Mouse (Mus musculus): Measurements from ENCODE around the gene Lcmt1.

Lcmt1 gene

GRCm38 (mm10) chr7:123397931-123398330, 28.3 kb downstream of the Lcmt1 start:
- Histone ChIP-seq H3K4me1 (replicated peaks; ENCODE audit: low read depth, low read length) (peaks cover 26% of the 10 kb centered on the region), H3K36me3 (ENCODE audit: insufficient read depth, low read length) (peaks cover 45% of the 10 kb centered on the region), H3K27me3 (ENCODE audit: insufficient read depth, low read length) (no peaks in the 10 kb centered on the region), H3K4me3 (replicated peaks; ENCODE audit: low read length) (no peak overlapping the region), H3K9me3 (ENCODE audit: low read length) (no peaks in the 10 kb centered on the region)
- TF ChIP-seq NANOG (IDR thresholded peaks at IDR 0.05; ENCODE audit: borderline replicate concordance, low read length) (no peak), POU5F1 (IDR thresholded peaks at IDR 0.05; ENCODE audit: borderline replicate concordance, low read length) (no peak), CTCF (conservative IDR thresholded peaks at IDR 0.05; ENCODE audit: low read length) (no peak)

- H3K4me3 ChIP-seq (replicated peaks; ENCODE audit: low read length) = no peak overlapping the region
- no peaks in the 10 kb centered on the region for H3K27me3 ChIP-seq (ENCODE audit: insufficient read depth, low read length)
- TF ChIP-seq CTCF (conservative IDR thresholded peaks at IDR 0.05; ENCODE audit: low read length) (peak; percentile 64), POU5F1 (IDR thresholded peaks at IDR 0.05; ENCODE audit: borderline replicate concordance, low read length) (no peak), NANOG (IDR thresholded peaks at IDR 0.05; ENCODE audit: borderline replicate concordance, low read length) (no peak)
- peaks cover 44% of the 10 kb centered on the region for H3K36me3 ChIP-seq (ENCODE audit: insufficient read depth, low read length)
- H3K9me3 ChIP-seq (ENCODE audit: low read length) = no peaks in the 10 kb centered on the region
- peaks cover 26% of the 10 kb centered on the region for H3K4me1 ChIP-seq (replicated peaks; ENCODE audit: low read depth, low read length)
These were observed 29.2 kb downstream of the Lcmt1 start for GRCm38 (mm10) chr7:123398828-123399227.

- H3K4me1 ChIP-seq (replicated peaks; ENCODE audit: low read depth, low read length) = peaks cover 26% of the 10 kb centered on the region
- no peaks in the 10 kb centered on the region for H3K9me3 ChIP-seq (ENCODE audit: low read length)
- peaks cover 45% of the 10 kb centered on the region for H3K36me3 ChIP-seq (ENCODE audit: insufficient read depth, low read length)
- no peaks in the 10 kb centered on the region for H3K27me3 ChIP-seq (ENCODE audit: insufficient read depth, low read length)
- no peak overlapping the region for H3K4me3 ChIP-seq (replicated peaks; ENCODE audit: low read length)
- TF ChIP-seq CTCF (conservative IDR thresholded peaks at IDR 0.05; ENCODE audit: low read length) (no peak), POU5F1 (IDR thresholded peaks at IDR 0.05; ENCODE audit: borderline replicate concordance, low read length) (no peak), NANOG (IDR thresholded peaks at IDR 0.05; ENCODE audit: borderline replicate concordance, low read length) (no peak)
These were observed 29.7 kb downstream of the Lcmt1 start for GRCm38 (mm10) chr7:123399286-123399685.

GRCm38 (mm10) chr7:123401121-123401520, 31.5 kb downstream of the Lcmt1 start:
- Histone ChIP-seq H3K4me1 (replicated peaks; ENCODE audit: low read depth, low read length) (peaks cover 18% of the 10 kb centered on the region), H3K4me3 (replicated peaks; ENCODE audit: low read length) (no peak overlapping the region), H3K36me3 (ENCODE audit: insufficient read depth, low read length) (peaks cover 62% of the 10 kb centered on the region), H3K9me3 (ENCODE audit: low read length) (no peaks in the 10 kb centered on the region), H3K27me3 (ENCODE audit: insufficient read depth, low read length) (no peaks in the 10 kb centered on the region)
- TF ChIP-seq NANOG (IDR thresholded peaks at IDR 0.05; ENCODE audit: borderline replicate concordance, low read length) = no peak
- TF ChIP-seq CTCF (conservative IDR thresholded peaks at IDR 0.05; ENCODE audit: low read length) = no peak
- no peak for TF ChIP-seq POU5F1 (IDR thresholded peaks at IDR 0.05; ENCODE audit: borderline replicate concordance, low read length)

GRCm38 (mm10) chr7:123404198-123404597, 34.6 kb downstream of the Lcmt1 start:
- no peaks in the 10 kb centered on the region for H3K4me1 ChIP-seq (replicated peaks; ENCODE audit: low read depth, low read length)
- no peak for TF ChIP-seq POU5F1 (IDR thresholded peaks at IDR 0.05; ENCODE audit: borderline replicate concordance, low read length)
- TF ChIP-seq NANOG (IDR thresholded peaks at IDR 0.05; ENCODE audit: borderline replicate concordance, low read length) = no peak
- no peak for TF ChIP-seq CTCF (conservative IDR thresholded peaks at IDR 0.05; ENCODE audit: low read length)
- H3K4me3 ChIP-seq (replicated peaks; ENCODE audit: low read length) = no peak overlapping the region
- no peaks in the 10 kb centered on the region for H3K27me3 ChIP-seq (ENCODE audit: insufficient read depth, low read length)
- H3K9me3 ChIP-seq (ENCODE audit: low read length) = no peaks in the 10 kb centered on the region
- H3K36me3 ChIP-seq (ENCODE audit: insufficient read depth, low read length) = peaks cover 89% of the 10 kb centered on the region

GRCm38 (mm10) chr7:123405619-123406018, 36.0 kb downstream of the Lcmt1 start:
- no peak overlapping the region for H3K4me3 ChIP-seq (replicated peaks; ENCODE audit: low read length)
- no peaks in the 10 kb centered on the region for H3K4me1 ChIP-seq (replicated peaks; ENCODE audit: low read depth, low read length)
- H3K36me3 ChIP-seq (ENCODE audit: insufficient read depth, low read length) = peaks cover 80% of the 10 kb centered on the region
- no peaks in the 10 kb centered on the region for H3K27me3 ChIP-seq (ENCODE audit: insufficient read depth, low read length)
- no peaks in the 10 kb centered on the region for H3K9me3 ChIP-seq (ENCODE audit: low read length)
- TF ChIP-seq CTCF (conservative IDR thresholded peaks at IDR 0.05; ENCODE audit: low read length) = no peak
- no peak for TF ChIP-seq POU5F1 (IDR thresholded peaks at IDR 0.05; ENCODE audit: borderline replicate concordance, low read length)
- TF ChIP-seq NANOG (IDR thresholded peaks at IDR 0.05; ENCODE audit: borderline replicate concordance, low read length) = no peak

- H3K4me1 ChIP-seq (replicated peaks; ENCODE audit: low read depth, low read length) = no peaks in the 10 kb centered on the region
- H3K27me3 ChIP-seq (ENCODE audit: insufficient read depth, low read length) = no peaks in the 10 kb centered on the region
- TF ChIP-seq POU5F1 (IDR thresholded peaks at IDR 0.05; ENCODE audit: borderline replicate concordance, low read length) (no peak), CTCF (conservative IDR thresholded peaks at IDR 0.05; ENCODE audit: low read length) (no peak)
- H3K9me3 ChIP-seq (ENCODE audit: low read length) = no peaks in the 10 kb centered on the region
- H3K4me3 ChIP-seq (replicated peaks; ENCODE audit: low read length) = no peak overlapping the region
- peaks cover 79% of the 10 kb centered on the region for H3K36me3 ChIP-seq (ENCODE audit: insufficient read depth, low read length)
These were observed 37.4 kb downstream of the Lcmt1 start for GRCm38 (mm10) chr7:123406988-123407387.

- TF ChIP-seq NANOG (IDR thresholded peaks at IDR 0.05; ENCODE audit: borderline replicate concordance, low read length) (no peak), POU5F1 (IDR thresholded peaks at IDR 0.05; ENCODE audit: borderline replicate concordance, low read length) (no peak), CTCF (conservative IDR thresholded peaks at IDR 0.05; ENCODE audit: low read length) (no peak)
- H3K4me1 ChIP-seq (replicated peaks; ENCODE audit: low read depth, low read length) = no peaks in the 10 kb centered on the region
- H3K36me3 ChIP-seq (ENCODE audit: insufficient read depth, low read length) = peaks cover 69% of the 10 kb centered on the region
- H3K9me3 ChIP-seq (ENCODE audit: low read length) = no peaks in the 10 kb centered on the region
- H3K4me3 ChIP-seq (replicated peaks; ENCODE audit: low read length) = no peak overlapping the region
- H3K27me3 ChIP-seq (ENCODE audit: insufficient read depth, low read length) = no peaks in the 10 kb centered on the region
These were observed 40.9 kb downstream of the Lcmt1 start for GRCm38 (mm10) chr7:123410502-123410901.

GRCm38 (mm10) chr7:123411109-123411508, 41.5 kb downstream of the Lcmt1 start:
- Histone ChIP-seq H3K36me3 (ENCODE audit: insufficient read depth, low read length) (peaks cover 63% of the 10 kb centered on the region), H3K4me3 (replicated peaks; ENCODE audit: low read length) (no peak overlapping the region), H3K9me3 (ENCODE audit: low read length) (no peaks in the 10 kb centered on the region), H3K4me1 (replicated peaks; ENCODE audit: low read depth, low read length) (no peaks in the 10 kb centered on the region), H3K27me3 (ENCODE audit: insufficient read depth, low read length) (no peaks in the 10 kb centered on the region)
- TF ChIP-seq NANOG (IDR thresholded peaks at IDR 0.05; ENCODE audit: borderline replicate concordance, low read length) (no peak), CTCF (conservative IDR thresholded peaks at IDR 0.05; ENCODE audit: low read length) (no peak), POU5F1 (IDR thresholded peaks at IDR 0.05; ENCODE audit: borderline replicate concordance, low read length) (no peak)
